Mouse (Mus musculus) heart, embryonic 12.5 days (tissue): ENCODE measurements around the gene Sgk1. TPM values are rescaled to one million over a fixed set of nuclear protein-coding genes. Genes with fewer than 3 reads are reported as not detected.

Source experiments
- ATAC-seq: fragments of 200-750 bp; cut with Nextera tagmentation; 2 replicates; pipeline ENCODE4 v1.8.0; 2017; ENCODE audit warnings: moderate TSS enrichment, moderate library complexity; ENCODE audit not compliant: insufficient number of reproducible peaks, low FRiP score
- H3K27ac ChIP-seq: fragments of 300-500 bp; sonication (generic); 2 replicates; pipeline ENCODE4 v1.5.1; 2016; ENCODE audit warnings: mild to moderate bottlenecking, moderate library complexity; ENCODE audit not compliant: poor library complexity, severe bottlenecking
- H3K27me3 ChIP-seq: fragments of 300-500 bp; sonication (generic); replicated peaks from 2 replicates; pipeline ENCODE4 v1.6.1; 2016; ENCODE audit warnings: mild to moderate bottlenecking, moderate library complexity
- H3K36me3 ChIP-seq: fragments of 300-500 bp; sonication (generic); 2 replicates; pipeline ENCODE4 v1.6.1; 2016; ENCODE audit warnings: mild to moderate bottlenecking, moderate library complexity
- H3K4me1 ChIP-seq: fragments of 300-500 bp; sonication (generic); replicated peaks from 2 replicates; pipeline ENCODE4 v1.6.1; 2016; ENCODE audit warnings: mild to moderate bottlenecking
- H3K4me2 ChIP-seq: fragments of 300-500 bp; sonication (generic); 2 replicates; pipeline ENCODE4 v1.6.1; 2016; ENCODE audit warnings: mild to moderate bottlenecking, moderate library complexity
- H3K4me3 ChIP-seq: fragments of 300-500 bp; sonication (generic); 2 replicates; pipeline ENCODE4 v1.5.1; 2016; ENCODE audit warnings: mild to moderate bottlenecking
- H3K9ac ChIP-seq: fragments of 300-500 bp; sonication (generic); 2 replicates; pipeline ENCODE4 v1.6.1; 2016; ENCODE audit warnings: mild to moderate bottlenecking, moderate library complexity
- H3K9me3 ChIP-seq: fragments of 300-500 bp; sonication (generic); replicated peaks from 2 replicates; pipeline ENCODE4 v1.6.1; 2016; ENCODE audit warnings: mild to moderate bottlenecking, moderate library complexity
- WGBS: fragments of 180-500 bp; shearing (Covaris S2); methylation state at CpG from one replicate; pipeline ENCODE4 v1.1.7; 2016; 5-methylcytosine and 5-hydroxymethylcytosine counted together
- polyA plus RNA-seq: library from polyadenylated mRNA; unstranded; fragments of >200 nt; fragmentation: Nextera tagmentation; extraction: Ambion mirVana; gene quantifications from 2 replicates; pipeline ENCODE4 v1.2.1, GENCODE M21; 2016

Sgk1 gene
- polyA plus RNA-seq, 1 experiment from 2014 or later, result 24.3 TPM

- peak overlapping the region; percentile 21; the same call in 1 of the 2 replicates for H3K9ac ChIP-seq
- no peak overlapping the region for H3K27ac ChIP-seq
- ATAC-seq, result no peak
Measured at GRCm38 (mm10) chr10:21936513-21937221, 54.7 kb downstream of the Sgk1 start.

GRCm38 (mm10) chr10:21937222-21937605, 55.2 kb downstream of the Sgk1 start:
- Histone ChIP-seq H3K4me3 (peak overlapping the region; percentile 7; the same call in 1 of the 2 replicates), H3K27ac (no peak overlapping the region), H3K9ac (peak overlapping the region; percentile 21; the same call in 1 of the 2 replicates), H3K4me2 (peak overlapping the region; percentile 52), H3K27me3 (no peaks in the 10 kb centered on the region), H3K9me3 (no peaks in the 10 kb centered on the region), H3K4me1 (peaks cover 13% of the 10 kb centered on the region), H3K36me3 (no peaks in the 10 kb centered on the region)
- WGBS, result 9% methylated on average over 9 of the region's 9 CpGs
- ATAC-seq, result 0 out of 2 replicates have a peak, but pooled peaks have one; percentile 11

More at GRCm38 (mm10) chr10:21936513-21937221, 54.7 kb downstream of the Sgk1 start:
- 30% methylated on average over 12 of the region's 12 CpGs for WGBS
- no peaks in the 10 kb centered on the region for H3K36me3 ChIP-seq
- H3K27me3 ChIP-seq, result no peaks in the 10 kb centered on the region
- no peaks in the 10 kb centered on the region for H3K9me3 ChIP-seq
- peaks cover 13% of the 10 kb centered on the region for H3K4me1 ChIP-seq
- peak overlapping the region; percentile 52 for H3K4me2 ChIP-seq
- H3K4me3 ChIP-seq, result peak overlapping the region; percentile 7; the same call in 1 of the 2 replicates

- Histone ChIP-seq H3K4me2 (no peak overlapping the region), H3K4me3 (no peak overlapping the region), H3K36me3 (no peaks in the 10 kb centered on the region), H3K9ac (no peak overlapping the region), H3K27me3 (no peaks in the 10 kb centered on the region), H3K9me3 (no peaks in the 10 kb centered on the region), H3K4me1 (peaks cover 13% of the 10 kb centered on the region), H3K27ac (no peak overlapping the region)
- 69% methylated on average over 4 of the region's 4 CpGs for WGBS
- no peak for ATAC-seq
Measured at GRCm38 (mm10) chr10:21938166-21938565, 56.2 kb downstream of the Sgk1 start.

DNA sequence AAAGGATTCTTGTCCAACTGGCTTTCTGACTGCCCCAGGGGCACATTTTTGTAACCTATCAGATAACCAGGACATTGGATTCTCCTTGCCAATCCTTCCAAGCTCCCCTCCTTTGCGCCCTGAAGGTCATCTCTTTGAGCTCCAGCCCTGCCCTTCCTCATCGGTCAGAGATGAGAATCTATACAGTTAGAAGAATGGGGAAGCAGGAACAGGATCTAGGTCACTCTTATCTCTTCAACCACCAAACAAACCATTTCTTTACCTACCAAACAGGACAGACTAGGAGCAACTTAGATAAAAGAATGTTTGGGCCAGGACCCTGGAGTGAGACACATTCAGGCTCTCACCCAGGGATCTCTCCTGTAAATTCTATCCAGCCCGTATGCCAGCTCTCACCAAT, 59.3 kb downstream of the Sgk1 start:
- no peak overlapping the region for H3K27ac ChIP-seq
- ATAC-seq, result no peak
- H3K9ac ChIP-seq, result no peak overlapping the region
- H3K4me2 ChIP-seq, result no peak overlapping the region
- no peaks in the 10 kb centered on the region for H3K27me3 ChIP-seq
- H3K4me3 ChIP-seq, result no peak overlapping the region
- H3K4me1 ChIP-seq, result peaks cover 13% of the 10 kb centered on the region
- no peaks in the 10 kb centered on the region for H3K9me3 ChIP-seq
- no peaks in the 10 kb centered on the region for H3K36me3 ChIP-seq
- 54% methylated on average over 3 of the region's 3 CpGs for WGBS

DNA sequence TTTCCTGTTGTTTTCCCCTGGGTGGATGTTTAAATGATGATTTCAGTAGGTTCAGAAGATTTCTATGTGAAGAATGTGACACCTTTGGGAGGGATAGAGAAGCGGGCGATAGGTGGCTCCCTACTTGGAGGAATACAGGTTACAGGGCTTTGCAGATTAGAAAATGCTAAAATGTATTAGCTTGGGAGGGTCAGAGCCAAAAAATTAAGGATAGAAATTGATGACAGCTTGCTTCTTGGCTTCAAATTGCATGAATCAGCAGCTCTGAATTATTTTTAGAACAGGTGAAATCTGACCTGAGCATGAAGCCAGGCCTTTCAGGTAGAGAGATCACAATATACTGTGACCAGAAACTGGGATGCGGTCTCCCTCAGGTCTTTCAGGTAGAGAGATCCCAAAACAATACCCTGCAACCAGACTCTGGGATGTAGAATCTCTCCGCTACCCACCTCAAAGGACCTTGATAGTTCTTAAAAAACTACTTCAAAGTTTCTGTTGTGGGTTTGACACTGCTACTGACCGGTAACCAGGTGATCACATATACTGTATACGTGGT, 61.2 kb downstream of the Sgk1 start:
- no peak for ATAC-seq
- H3K9ac ChIP-seq, result no peak overlapping the region
- no peak overlapping the region for H3K27ac ChIP-seq
- peaks cover 6% of the 10 kb centered on the region for H3K4me1 ChIP-seq
- WGBS, result 83% methylated on average over 6 of the region's 6 CpGs
- H3K4me2 ChIP-seq, result no peak overlapping the region
- no peaks in the 10 kb centered on the region for H3K27me3 ChIP-seq
- peaks cover 2% of the 10 kb centered on the region; the same call in 1 of the 2 replicates for H3K9me3 ChIP-seq
- H3K4me3 ChIP-seq, result no peak overlapping the region
- no peaks in the 10 kb centered on the region for H3K36me3 ChIP-seq

DNA sequence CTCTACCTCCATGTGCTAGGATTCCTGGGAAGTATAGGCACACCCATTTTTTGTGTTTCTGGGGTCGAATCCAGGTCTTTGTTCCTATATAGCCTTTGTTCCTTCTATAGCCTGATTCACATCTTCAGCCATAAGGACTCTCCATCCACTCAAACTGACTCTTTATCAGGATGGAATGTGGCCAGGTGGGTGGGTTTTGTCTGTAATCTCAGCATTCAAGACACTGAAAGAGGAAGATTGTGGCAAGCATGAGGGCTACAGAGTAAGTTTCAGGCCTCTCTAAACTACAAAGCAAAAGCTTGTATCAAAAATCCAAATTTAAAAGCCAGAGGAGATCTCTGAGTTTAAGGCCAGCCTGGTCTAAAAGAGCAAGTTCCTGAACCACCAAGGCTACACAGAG, 63.2 kb downstream of the Sgk1 start:
- Histone ChIP-seq H3K9me3 (peaks cover 3% of the 10 kb centered on the region; the same call in 1 of the 2 replicates), H3K27me3 (no peaks in the 10 kb centered on the region), H3K27ac (no peak overlapping the region), H3K4me3 (no peak overlapping the region), H3K36me3 (no peaks in the 10 kb centered on the region), H3K9ac (no peak overlapping the region), H3K4me1 (peaks cover 6% of the 10 kb centered on the region), H3K4me2 (no peak overlapping the region)
- WGBS, result 75% methylated on average over 1 of the region's 1 CpGs
- ATAC-seq, result no peak

- H3K27ac ChIP-seq, result no peak overlapping the region
- H3K4me3 ChIP-seq, result no peak overlapping the region
- H3K27me3 ChIP-seq, result no peaks in the 10 kb centered on the region
- H3K4me2 ChIP-seq, result no peak overlapping the region
- H3K9me3 ChIP-seq, result peaks cover 3% of the 10 kb centered on the region; the same call in 1 of the 2 replicates
- H3K9ac ChIP-seq, result no peak overlapping the region
- WGBS, result 38% methylated on average over 9 of the region's 9 CpGs
- H3K4me1 ChIP-seq, result peaks cover 6% of the 10 kb centered on the region
- H3K36me3 ChIP-seq, result no peaks in the 10 kb centered on the region
- ATAC-seq, result no peak
Measured at GRCm38 (mm10) chr10:21946751-21947351, 64.9 kb downstream of the Sgk1 start.

- no peak overlapping the region for H3K4me3 ChIP-seq
- 70% methylated on average over 4 of the region's 4 CpGs for WGBS
- H3K36me3 ChIP-seq, result no peaks in the 10 kb centered on the region
- no peak overlapping the region for H3K27ac ChIP-seq
- 0 out of 2 replicates have a peak, but pooled peaks cover 2% of the 10 kb centered on the region for H3K4me1 ChIP-seq
- peaks cover 3% of the 10 kb centered on the region; the same call in 1 of the 2 replicates for H3K9me3 ChIP-seq
- no peak overlapping the region for H3K9ac ChIP-seq
- ATAC-seq, result no peak
- H3K4me2 ChIP-seq, result no peak overlapping the region
- H3K27me3 ChIP-seq, result no peaks in the 10 kb centered on the region
Measured at GRCm38 (mm10) chr10:21952520-21952919, 70.5 kb downstream of the Sgk1 start.

- no peak for ATAC-seq
- H3K9me3 ChIP-seq, result no peaks in the 10 kb centered on the region
- H3K27ac ChIP-seq, result no peak overlapping the region
- H3K9ac ChIP-seq, result no peak overlapping the region
- no peaks in the 10 kb centered on the region for H3K36me3 ChIP-seq
- no peak overlapping the region for H3K4me2 ChIP-seq
- no peak overlapping the region for H3K4me3 ChIP-seq
- no peaks in the 10 kb centered on the region for H3K27me3 ChIP-seq
- peaks cover 4% of the 10 kb centered on the region; the same call in 1 of the 2 replicates for H3K4me1 ChIP-seq
- 53% methylated on average over 2 of the region's 2 CpGs for WGBS
Measured at GRCm38 (mm10) chr10:21961111-21961510, 79.1 kb downstream of the Sgk1 start.

- 53% methylated on average over 7 of the region's 7 CpGs for WGBS
Measured at GRCm38 (mm10) chr10:21963005-21963404, 81.0 kb downstream of the Sgk1 start.

DNA sequence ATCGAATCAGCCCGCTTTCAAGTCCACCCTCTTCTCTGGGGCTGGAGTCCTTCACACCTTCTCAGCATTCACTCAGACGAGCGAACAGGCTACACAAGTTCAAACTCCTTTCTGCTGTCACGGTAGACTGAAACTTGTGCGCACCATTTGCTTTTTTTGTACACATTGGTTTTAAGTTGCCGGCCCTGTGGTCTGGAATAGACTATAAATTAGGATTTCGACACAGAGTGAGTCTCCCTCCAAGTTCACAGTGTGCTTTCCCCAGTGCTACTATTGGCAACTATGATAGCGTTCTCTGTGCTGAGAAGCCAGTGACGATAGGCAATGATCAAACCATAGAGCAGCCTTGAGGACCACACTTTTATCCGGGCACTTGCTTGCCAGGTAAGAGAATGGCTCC, 91.7 kb downstream of the Sgk1 start:
- no peaks in the 10 kb centered on the region for H3K36me3 ChIP-seq
- no peak overlapping the region for H3K4me3 ChIP-seq
- H3K9ac ChIP-seq, result no peak overlapping the region
- no peak overlapping the region for H3K4me2 ChIP-seq
- no peaks in the 10 kb centered on the region for H3K9me3 ChIP-seq
- ATAC-seq, result no peak
- no peaks in the 10 kb centered on the region for H3K27me3 ChIP-seq
- H3K4me1 ChIP-seq, result peaks cover 19% of the 10 kb centered on the region
- 82% methylated on average over 11 of the region's 11 CpGs for WGBS
- no peak overlapping the region for H3K27ac ChIP-seq

More at GRCm38 (mm10) chr10:21963005-21963404, 81.0 kb downstream of the Sgk1 start:
- H3K4me2 ChIP-seq, result no peak overlapping the region
- peaks cover 4% of the 10 kb centered on the region; the same call in 1 of the 2 replicates for H3K4me1 ChIP-seq
- no peak for ATAC-seq
- no peak overlapping the region for H3K9ac ChIP-seq
- H3K9me3 ChIP-seq, result no peaks in the 10 kb centered on the region
- no peaks in the 10 kb centered on the region for H3K36me3 ChIP-seq
- H3K4me3 ChIP-seq, result no peak overlapping the region
- H3K27me3 ChIP-seq, result no peaks in the 10 kb centered on the region
- H3K27ac ChIP-seq, result no peak overlapping the region
